Mouse (Mus musculus) erythroblast, embryonic 14.5 days (primary cell): ENCODE measurements at regions not wholly inside any gene's neighbourhood (a gene's known extent, or its start where the extent isn't known, plus 50 kb on each side); places are given as distances from the start of the nearest gene placed in this dataset.

Experiments used
- H3K27me3 ChIP-seq: 2 replicates; pipeline ENCODE4 v1.6.1; 2012; ENCODE audit warnings: inconsistent platforms; ENCODE audit not compliant: control insufficient read depth
- H3K36me3 ChIP-seq: 2 replicates; pipeline ENCODE4 v1.6.1; 2012; ENCODE audit warnings: mild to moderate bottlenecking, inconsistent platforms; ENCODE audit not compliant: control insufficient read depth
- H3K4me1 ChIP-seq: 2 replicates; pipeline ENCODE4 v1.6.1; 2012; ENCODE audit warnings: inconsistent platforms; ENCODE audit not compliant: control insufficient read depth
- H3K4me3 ChIP-seq: replicated peaks from 2 replicates; pipeline ENCODE3; 2012; ENCODE audit warnings: moderate library complexity, mild to moderate bottlenecking, inconsistent platforms
- H3K9me3 ChIP-seq: 2 replicates; pipeline ENCODE4 v1.6.1; 2012; ENCODE audit warnings: low read length, inconsistent platforms, mixed read lengths; ENCODE audit not compliant: control insufficient read depth
- GATA1 ChIP-seq: IDR thresholded peaks from 2 replicates; pipeline ENCODE4 v1.6.1; 2012; ENCODE audit warnings: low read length, inconsistent platforms, mixed read lengths
- TAL1 ChIP-seq: IDR thresholded peaks from 3 replicates; pipeline ENCODE4 v1.6.1; 2012; ENCODE audit warnings: low read length, inconsistent platforms, mixed read lengths

- Histone ChIP-seq H3K9me3 (no peaks in the 10 kb centered on the region), H3K4me1 (no peaks in the 10 kb centered on the region), H3K27me3 (no peaks in the 10 kb centered on the region), H3K36me3 (no peaks in the 10 kb centered on the region), H3K4me3 (no peak overlapping the region)
- TF ChIP-seq TAL1 (no peak), GATA1 (no peak)
These were observed 135.4 kb upstream of the Bcl6 start for GRCm38 (mm10) chr16:24124083-24124482.

- no peaks in the 10 kb centered on the region for H3K4me1 ChIP-seq
- no peak overlapping the region for H3K4me3 ChIP-seq
- no peaks in the 10 kb centered on the region for H3K36me3 ChIP-seq
- H3K27me3 ChIP-seq: no peaks in the 10 kb centered on the region
- no peak for TF ChIP-seq GATA1
- TF ChIP-seq TAL1: no peak
- no peaks in the 10 kb centered on the region for H3K9me3 ChIP-seq
These were observed 133.0 kb upstream of the Bcl6 start for GRCm38 (mm10) chr16:24121633-24122032.

DNA sequence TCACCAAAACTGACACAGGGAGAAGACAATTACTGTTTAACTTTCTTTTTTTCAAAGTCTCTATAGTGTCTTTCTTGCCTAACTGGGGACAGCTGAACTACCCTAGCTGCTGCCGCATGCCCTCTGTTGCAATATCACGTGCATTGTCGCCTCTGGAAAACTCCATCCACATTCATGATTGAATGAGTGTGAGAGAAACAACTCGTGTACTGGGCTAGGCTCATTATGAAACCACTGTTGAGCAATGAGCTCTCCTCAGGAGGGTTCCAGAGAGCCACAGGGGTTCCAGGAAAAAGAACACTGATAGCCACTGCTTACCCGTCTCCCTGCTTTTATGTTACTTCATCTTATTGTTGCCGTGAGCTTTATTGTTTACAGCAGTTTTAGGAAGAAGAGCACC lies 132.2 kb upstream of the Bcl6 start:
- H3K4me3 ChIP-seq: no peak overlapping the region
- H3K36me3 ChIP-seq: no peaks in the 10 kb centered on the region
- no peaks in the 10 kb centered on the region for H3K4me1 ChIP-seq
- no peaks in the 10 kb centered on the region for H3K27me3 ChIP-seq
- no peak for TF ChIP-seq TAL1
- H3K9me3 ChIP-seq: no peaks in the 10 kb centered on the region

DNA sequence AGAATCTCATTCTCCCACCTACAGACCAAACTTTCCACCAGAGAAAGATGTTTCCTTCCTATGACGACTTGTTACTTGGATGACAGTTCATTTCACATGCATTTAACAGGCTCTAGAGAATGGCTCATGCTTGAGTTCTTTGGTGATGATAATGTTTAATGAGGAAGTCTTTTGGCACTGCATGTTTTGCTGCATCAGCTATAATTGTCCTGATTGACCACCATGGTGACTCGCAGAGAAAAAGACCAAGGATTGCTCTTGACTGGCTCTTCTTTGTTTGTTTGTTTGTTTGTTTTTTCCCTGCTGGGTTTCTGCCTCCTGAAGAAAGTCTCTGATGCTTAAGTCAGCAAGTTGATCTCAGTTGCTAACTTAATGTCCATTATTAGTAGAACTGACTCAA lies 129.8 kb upstream of the Bcl6 start:
- Histone ChIP-seq H3K4me1 (no peaks in the 10 kb centered on the region), H3K36me3 (no peaks in the 10 kb centered on the region), H3K9me3 (no peaks in the 10 kb centered on the region), H3K27me3 (no peaks in the 10 kb centered on the region), H3K4me3 (no peak overlapping the region)
- TF ChIP-seq TAL1: no peak
- TF ChIP-seq GATA1: no peak

GRCm38 (mm10) chr16:24102854-24103690 lies 114.4 kb upstream of the Bcl6 start:
- no peaks in the 10 kb centered on the region for H3K9me3 ChIP-seq
- H3K27me3 ChIP-seq: no peaks in the 10 kb centered on the region
- no peaks in the 10 kb centered on the region for H3K4me1 ChIP-seq
- no peak for TF ChIP-seq GATA1
- TF ChIP-seq TAL1: no peak
- H3K36me3 ChIP-seq: no peaks in the 10 kb centered on the region
- H3K4me3 ChIP-seq: no peak overlapping the region

DNA sequence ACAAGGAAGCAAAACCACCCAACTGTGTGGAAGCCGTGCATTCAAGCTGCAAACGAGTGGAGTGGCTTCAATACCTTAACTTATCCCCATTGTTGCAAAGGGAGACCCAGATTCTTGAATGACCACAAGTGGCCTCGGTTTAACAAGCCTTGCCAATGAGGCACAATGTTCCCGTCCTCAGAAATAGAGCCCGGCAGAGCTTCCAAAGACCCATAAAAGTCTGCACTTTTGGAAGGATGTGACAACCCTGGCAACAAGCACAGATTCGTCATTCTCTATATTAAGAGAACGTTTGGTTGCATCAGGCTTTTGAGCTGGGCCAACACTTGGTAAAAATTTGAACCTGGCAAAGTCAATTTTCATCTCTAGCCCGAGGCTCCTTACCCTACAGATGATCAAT lies 108.9 kb upstream of the Bcl6 start:
- Histone ChIP-seq H3K36me3 (no peaks in the 10 kb centered on the region), H3K27me3 (no peaks in the 10 kb centered on the region), H3K4me1 (no peaks in the 10 kb centered on the region), H3K4me3 (no peak overlapping the region), H3K9me3 (no peaks in the 10 kb centered on the region)
- TF ChIP-seq TAL1: no peak
- TF ChIP-seq GATA1: no peak

DNA sequence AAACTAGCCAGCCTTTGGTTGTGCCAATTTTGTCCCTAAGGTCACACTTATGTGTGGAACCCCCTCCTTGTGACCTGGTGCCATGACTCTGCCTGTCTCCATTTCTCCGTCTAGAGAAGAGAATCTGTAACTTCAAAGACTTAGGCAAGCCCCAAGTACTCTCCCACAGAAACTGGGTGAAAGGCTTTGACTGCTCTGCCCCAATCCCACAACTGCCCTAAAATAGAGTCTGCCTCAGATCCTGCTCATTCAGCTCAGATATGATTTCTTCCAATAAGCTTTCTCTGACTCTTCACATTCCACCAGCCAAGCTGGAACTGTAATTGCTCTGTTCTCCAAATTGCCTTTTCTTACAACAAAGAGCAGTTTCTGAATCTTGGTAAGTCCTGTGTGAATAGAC lies 107.4 kb upstream of the Bcl6 start:
- TF ChIP-seq TAL1: no peak
- no peak for TF ChIP-seq GATA1
- Histone ChIP-seq H3K36me3 (no peaks in the 10 kb centered on the region), H3K27me3 (no peaks in the 10 kb centered on the region), H3K9me3 (no peaks in the 10 kb centered on the region), H3K4me3 (no peak overlapping the region), H3K4me1 (no peaks in the 10 kb centered on the region)

- Histone ChIP-seq H3K36me3 (no peaks in the 10 kb centered on the region), H3K4me1 (no peaks in the 10 kb centered on the region)
- TF ChIP-seq TAL1: no peak
- no peak for TF ChIP-seq GATA1
These were observed 107.0 kb upstream of the Bcl6 start for GRCm38 (mm10) chr16:24095630-24096029.

DNA sequence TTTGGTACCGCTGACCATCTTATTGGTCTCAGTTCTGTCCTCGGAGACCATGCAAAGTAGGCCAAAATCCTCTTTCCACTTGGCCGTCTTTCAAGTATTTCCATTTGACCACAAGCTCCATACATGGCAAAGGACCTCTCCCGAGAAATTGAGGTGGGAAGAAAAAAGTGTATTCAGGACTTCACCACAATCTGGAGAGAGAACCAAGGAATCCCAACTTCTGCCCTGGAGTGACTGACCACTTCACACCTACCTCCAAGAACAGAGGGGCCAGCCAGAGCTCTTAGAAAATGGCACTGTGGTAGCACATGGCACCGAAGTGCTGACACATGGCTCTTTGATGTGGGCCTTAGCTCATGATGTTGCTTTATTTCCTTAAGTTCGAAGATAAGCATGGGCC lies 105.9 kb upstream of the Bcl6 start:
- H3K36me3 ChIP-seq: no peaks in the 10 kb centered on the region
- no peak overlapping the region for H3K4me3 ChIP-seq
- no peaks in the 10 kb centered on the region for H3K4me1 ChIP-seq
- no peaks in the 10 kb centered on the region for H3K27me3 ChIP-seq
- TF ChIP-seq GATA1: no peak
- TF ChIP-seq TAL1: no peak
- no peaks in the 10 kb centered on the region for H3K9me3 ChIP-seq

More at GRCm38 (mm10) chr16:24095630-24096029, 107.0 kb upstream of the Bcl6 start:
- no peak overlapping the region for H3K4me3 ChIP-seq
- H3K9me3 ChIP-seq: no peaks in the 10 kb centered on the region
- no peaks in the 10 kb centered on the region for H3K27me3 ChIP-seq

DNA sequence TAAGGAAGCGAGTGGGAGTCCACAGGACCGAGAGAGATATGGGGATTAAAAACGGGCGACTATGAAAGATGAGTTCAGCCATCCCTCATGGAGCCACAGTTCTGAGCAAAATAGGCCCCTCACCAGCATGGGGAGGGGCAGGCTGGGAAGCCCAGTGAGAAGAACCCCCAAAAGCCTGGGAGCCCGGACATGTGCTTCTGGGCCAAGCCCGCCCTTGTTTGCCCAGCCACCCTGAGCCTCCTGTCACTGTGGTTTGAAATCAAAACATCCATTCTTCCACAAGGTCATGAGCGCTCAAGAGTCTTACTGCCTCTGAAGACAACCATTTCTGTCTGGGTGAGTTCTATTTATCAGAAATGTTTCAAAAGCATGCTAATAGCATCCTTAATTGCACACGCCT lies 105.0 kb upstream of the Bcl6 start:
- H3K4me3 ChIP-seq: no peak overlapping the region
- no peaks in the 10 kb centered on the region for H3K27me3 ChIP-seq
- H3K4me1 ChIP-seq: no peaks in the 10 kb centered on the region
- H3K36me3 ChIP-seq: no peaks in the 10 kb centered on the region
- no peaks in the 10 kb centered on the region for H3K9me3 ChIP-seq
- TF ChIP-seq GATA1 (no peak), TAL1 (no peak)
